Mouse (Mus musculus) bone marrow, adult 2 months (tissue): ENCODE data around the gene Isg20. TPM values are rescaled to one million over a fixed set of nuclear protein-coding genes. Genes with fewer than 3 reads are reported as not detected.

Experiments
- H3K27ac ChIP-seq: fragments of 200-500 bp; 2 replicates; pipeline ENCODE4 v1.5.1; 2012; ENCODE audit warnings: low read depth, mild to moderate bottlenecking, control low read depth, inconsistent platforms, low read length; ENCODE audit not compliant: control insufficient read depth, poor library complexity, insufficient read depth
- H3K4me1 ChIP-seq: fragments of 200-500 bp; 2 replicates; pipeline ENCODE4 v1.6.1; 2011; ENCODE audit warnings: low read length; ENCODE audit not compliant: control insufficient read depth, insufficient read depth
- H3K4me3 ChIP-seq: fragments of 200-500 bp; replicated peaks from 2 replicates; pipeline ENCODE3; 2011; ENCODE audit warnings: mild to moderate bottlenecking, low read depth, low read length, control low read depth; ENCODE audit not compliant: control insufficient read depth
- CTCF ChIP-seq: fragments of 200-500 bp; IDR thresholded peaks from 2 replicates; pipeline ENCODE4 v1.5.1; 2011; ENCODE audit warnings: low read length, control low read depth; ENCODE audit not compliant: control insufficient read depth, insufficient read depth
- POLR2A ChIP-seq: fragments of 200-500 bp; IDR thresholded peaks from 2 replicates; pipeline ENCODE4 v1.6.1; 2011; ENCODE audit warnings: low read depth, mild to moderate bottlenecking, control low read depth, low read length, borderline replicate concordance; ENCODE audit not compliant: control insufficient read depth
- WGBS: fragments of 180-500 bp; shearing (Covaris S2); methylation state at CpG from one replicate; pipeline ENCODE4 v1.1.7; 2018; 5-methylcytosine and 5-hydroxymethylcytosine counted together
- polyA plus RNA-seq: library from polyadenylated mRNA; stranded (reverse); fragments of >200 nt; gene quantifications from 2 replicates; pipeline ENCODE4 v1.2.4, GENCODE M21; 2011; ENCODE audit warnings: low replicate concordance; ENCODE audit not compliant: missing spikeins, insufficient read depth, insufficient read length

The Isg20 gene
- polyA plus RNA-seq, 1 experiment = 159 TPM

- Histone ChIP-seq H3K27ac (no peak overlapping the region), H3K4me1 (no peaks in the 10 kb centered on the region), H3K4me3 (no peak overlapping the region)
- WGBS = 73% methylated on average over 7 of the region's 7 CpGs
- no peak for TF ChIP-seq CTCF
- no peak for TF ChIP-seq POLR2A
Observed at GRCm38 (mm10) chr7:78924796-78925195, 11.6 kb downstream of the Isg20 start.

GRCm38 (mm10) chr7:78925680-78926079, 12.5 kb downstream of the Isg20 start:
- Histone ChIP-seq H3K4me1 (no peaks in the 10 kb centered on the region), H3K4me3 (no peak overlapping the region), H3K27ac (no peak overlapping the region)
- no peak for TF ChIP-seq POLR2A
- TF ChIP-seq CTCF = no peak
- 84% methylated on average over 7 of the region's 7 CpGs for WGBS

GRCm38 (mm10) chr7:78926156-78926555, 12.9 kb downstream of the Isg20 start:
- no peak overlapping the region for H3K4me3 ChIP-seq
- H3K4me1 ChIP-seq = no peaks in the 10 kb centered on the region
- WGBS = 89% methylated on average over 9 of the region's 9 CpGs
- TF ChIP-seq POLR2A (no peak), CTCF (no peak)
- H3K27ac ChIP-seq = no peak overlapping the region

- H3K27ac ChIP-seq = peak overlapping the region; percentile 27; the same call in 1 of the 2 replicates
- no peak for TF ChIP-seq CTCF
- no peak for TF ChIP-seq POLR2A
- 48% methylated on average over 3 of the region's 3 CpGs for WGBS
- H3K4me1 ChIP-seq = no peaks in the 10 kb centered on the region
- no peak overlapping the region for H3K4me3 ChIP-seq
Observed at GRCm38 (mm10) chr7:78927266-78927665, 14.0 kb downstream of the Isg20 start.

GRCm38 (mm10) chr7:78938957-78939602, 25.9 kb downstream of the Isg20 start:
- WGBS = 61% methylated on average over 19 of the region's 19 CpGs
- Histone ChIP-seq H3K4me1 (peaks cover 5% of the 10 kb centered on the region; the same call in 1 of the 2 replicates), H3K27ac (0 out of 2 replicates have a peak overlapping the region, but pooled peaks have one; percentile 0), H3K4me3 (no peak overlapping the region)
- TF ChIP-seq POLR2A (no peak), CTCF (no peak)

- Histone ChIP-seq H3K4me1 (peaks cover 5% of the 10 kb centered on the region; the same call in 1 of the 2 replicates), H3K4me3 (no peak overlapping the region), H3K27ac (no peak overlapping the region)
- 41% methylated on average over 3 of the region's 3 CpGs for WGBS
- TF ChIP-seq POLR2A (no peak), CTCF (no peak)
Observed at GRCm38 (mm10) chr7:78940971-78941370, 27.7 kb downstream of the Isg20 start.

GRCm38 (mm10) chr7:78942544-78942943, 29.3 kb downstream of the Isg20 start:
- H3K4me1 ChIP-seq = peaks cover 5% of the 10 kb centered on the region; the same call in 1 of the 2 replicates
- H3K4me3 ChIP-seq = no peak overlapping the region
- 56% methylated on average over 2 of the region's 2 CpGs for WGBS
- H3K27ac ChIP-seq = no peak overlapping the region
- TF ChIP-seq POLR2A (no peak), CTCF (no peak)

GRCm38 (mm10) chr7:78953886-78954572, 40.8 kb downstream of the Isg20 start:
- no peak overlapping the region for H3K27ac ChIP-seq
- 34% methylated on average over 11 of the region's 11 CpGs for WGBS
- H3K4me3 ChIP-seq = no peak overlapping the region
- TF ChIP-seq POLR2A = no peak
- TF ChIP-seq CTCF = no peak
- H3K4me1 ChIP-seq = no peaks in the 10 kb centered on the region
